Mouse (Mus musculus): Measurements from ENCODE around the gene Fgfr2. TPM values are rescaled to one million over a fixed set of nuclear protein-coding genes. Genes with fewer than 3 reads are reported as not detected.
A peak's percentile ranks its signal among the peaks of the same experiment; 100 is the strongest.

Gene Fgfr2
- 1 to 10 TPM; 1.1 to 1.9 (median 1.4) TPM for total RNA-seq (2022)

DNA sequence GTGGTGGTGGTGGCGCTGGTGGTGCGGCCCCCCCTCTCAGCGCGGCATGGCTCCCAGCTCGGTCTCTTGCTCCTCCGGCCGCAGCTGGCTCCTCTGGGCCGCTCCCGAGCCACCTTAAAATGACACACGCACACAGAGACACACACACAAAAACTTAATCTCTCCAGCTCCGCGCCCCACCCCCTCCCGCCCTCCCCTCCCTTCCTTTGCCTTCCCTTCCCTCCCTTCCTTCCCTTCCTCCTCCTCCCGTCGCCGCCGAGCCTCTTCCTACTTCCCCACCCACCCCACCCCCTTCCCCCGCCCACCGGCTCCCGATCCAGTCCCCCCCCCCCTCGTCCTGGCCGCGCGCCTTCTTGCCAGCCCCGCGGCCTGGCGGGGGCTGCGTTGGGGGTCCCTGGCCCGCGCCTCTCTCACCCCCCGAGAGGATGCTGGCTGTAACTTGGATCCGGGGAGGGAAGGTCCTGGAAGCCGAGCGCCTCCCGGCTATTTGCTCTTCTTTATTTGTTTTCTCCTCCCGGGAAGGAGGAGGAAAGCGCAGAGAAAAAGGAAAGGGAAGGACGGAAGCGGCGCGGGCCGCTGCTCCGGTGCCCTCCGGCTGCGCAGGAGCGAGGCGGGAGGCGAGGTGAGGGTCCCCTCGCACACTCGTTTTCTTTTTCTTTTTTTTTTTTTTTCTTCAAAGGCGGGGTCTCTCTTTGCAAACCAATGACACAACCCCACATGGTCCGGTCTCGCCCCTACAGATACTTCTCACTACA lies at the start of gene Fgfr2:
Gene Fgfr2, minus strand, starts transcription at position 107 of the 755 bp plus-strand sequence.
- peak; percentile 56 for DNase-seq (ENCODE audit: low spot score)

DNA sequence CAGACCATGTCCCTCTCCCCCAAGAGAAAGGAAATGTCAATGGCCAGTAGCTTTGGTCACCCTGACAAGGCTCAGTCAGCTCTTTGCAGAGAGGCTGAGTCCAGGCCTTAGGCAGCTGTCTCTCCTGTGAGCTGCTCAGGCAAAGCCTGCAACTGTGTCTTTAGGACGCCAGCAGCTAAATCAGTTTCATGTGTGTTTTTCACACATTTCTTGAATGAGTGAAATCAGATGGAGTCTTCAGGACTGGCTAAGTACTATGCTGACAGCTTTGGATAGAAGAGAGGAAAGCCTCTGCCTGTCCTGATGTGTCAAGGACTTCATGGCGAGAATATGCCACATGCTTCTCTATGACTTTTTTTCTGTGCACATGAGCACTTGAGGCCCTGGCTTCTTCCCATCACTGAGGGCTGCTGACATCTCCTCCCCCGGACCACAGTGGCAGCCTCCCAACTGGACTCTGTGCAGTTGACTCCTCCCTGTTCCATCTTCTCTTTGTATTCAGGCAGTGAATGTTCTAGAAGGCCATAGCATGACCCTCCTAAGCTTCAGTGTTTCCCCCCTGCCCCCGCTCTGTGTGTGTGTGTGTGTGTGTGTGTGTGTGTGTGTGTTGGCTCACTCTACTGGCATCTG lies 48.4 kb upstream of the Fgfr2 start:
- no peak for DNase-seq (ENCODE audit: low spot score)

DNA sequence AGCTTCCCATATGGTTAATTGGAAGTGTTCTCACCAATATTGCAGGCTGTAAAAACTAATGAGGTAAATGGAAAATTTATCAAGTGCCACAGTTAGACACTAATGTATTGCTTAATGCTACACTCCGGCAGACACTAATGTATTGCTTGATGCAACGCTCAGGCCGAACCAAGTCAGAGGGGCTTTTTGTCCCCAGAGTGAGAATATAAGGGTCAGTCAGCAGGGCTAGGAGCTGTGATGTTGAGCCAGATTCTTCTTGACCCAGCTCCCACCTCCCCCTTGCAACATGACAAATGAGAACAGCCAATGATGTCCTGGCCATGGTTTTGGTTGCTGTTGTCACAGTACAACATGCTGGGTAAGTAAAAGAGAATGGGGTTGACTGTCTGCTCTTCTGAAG lies 45.8 kb upstream of the Fgfr2 start:
- no peak for DNase-seq (ENCODE audit: low spot score)

DNA sequence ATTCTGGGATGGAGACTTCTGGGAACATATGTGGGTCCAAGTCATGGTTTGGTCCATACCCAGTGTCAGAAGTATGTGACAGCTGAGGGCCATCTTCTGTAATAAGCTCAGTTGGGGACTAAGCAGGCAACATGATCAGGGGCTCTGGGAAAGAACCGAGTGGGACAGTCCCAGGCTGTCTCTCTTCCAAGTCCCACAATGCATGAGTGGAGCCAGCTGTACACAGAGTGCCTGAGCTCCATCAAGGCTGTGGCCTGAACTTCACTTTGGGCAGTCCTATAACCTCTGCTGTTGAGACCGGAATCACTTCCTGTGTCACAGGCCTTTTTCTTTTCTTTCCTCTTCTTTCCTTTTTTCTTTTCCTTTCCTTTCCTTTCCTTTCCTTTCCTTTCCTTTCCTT lies 44.8 kb upstream of the Fgfr2 start:
- DNase-seq (ENCODE audit: low spot score), result no peak

DNA sequence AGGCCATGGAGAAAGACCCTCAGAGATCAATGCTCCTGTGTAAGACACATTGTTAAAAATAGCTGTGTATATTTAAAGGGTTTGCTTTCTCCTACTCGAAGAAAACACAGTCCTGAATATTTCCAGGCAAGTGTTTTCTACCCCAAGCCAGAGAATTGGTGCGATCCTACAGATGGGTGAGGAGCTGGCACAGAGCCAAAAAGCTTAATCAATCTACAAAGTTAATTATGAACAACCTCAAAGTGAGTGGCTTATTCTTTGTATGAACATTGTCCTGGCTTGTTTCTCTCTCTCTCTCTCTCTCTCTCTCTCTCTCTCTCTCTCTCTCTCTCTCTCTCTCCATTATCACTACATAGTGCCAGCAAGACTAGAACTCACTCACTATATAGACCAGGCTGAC lies 41.6 kb upstream of the Fgfr2 start:
- no peak for DNase-seq (ENCODE audit: low spot score)

DNA sequence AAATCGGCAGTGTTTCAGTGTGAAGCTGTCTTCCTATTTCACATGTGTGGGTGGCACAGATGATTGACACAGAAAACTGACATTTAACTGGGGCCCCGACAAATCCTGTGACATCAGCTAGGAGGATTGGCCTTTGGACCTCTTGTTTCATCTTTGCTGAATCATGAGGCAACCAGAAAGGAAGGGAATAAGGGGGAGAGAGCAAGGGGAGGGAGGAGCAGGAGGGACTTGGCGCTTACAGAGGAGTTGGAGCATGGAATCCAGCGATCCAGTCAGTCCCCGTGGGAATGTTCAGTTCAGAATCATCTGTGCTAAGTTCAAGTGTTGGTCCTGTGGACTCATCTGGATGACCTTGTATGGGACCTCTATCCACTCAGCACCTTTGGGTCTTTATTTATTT lies 39.9 kb upstream of the Fgfr2 start:
- peak; percentile 20 for DNase-seq (ENCODE audit: low spot score)

DNA sequence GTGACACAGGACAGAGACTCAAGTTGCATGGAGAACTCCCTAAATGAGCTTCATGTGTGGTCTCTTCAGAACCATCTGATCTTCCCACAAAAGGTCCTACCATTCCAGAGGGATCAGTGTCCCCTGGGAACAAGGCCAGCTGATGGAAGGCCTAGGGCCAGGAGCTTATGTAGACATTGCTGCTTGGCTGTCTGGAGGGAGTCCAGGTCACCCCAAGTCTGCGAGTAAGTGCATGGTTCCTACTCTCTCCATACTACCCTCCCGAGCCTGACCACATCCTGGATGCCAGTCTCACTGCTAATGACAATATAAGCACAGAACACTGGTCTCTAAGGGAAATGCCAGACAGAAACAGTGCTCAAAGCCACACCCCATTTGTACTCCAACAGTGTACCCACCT lies 39.0 kb upstream of the Fgfr2 start:
- DNase-seq (ENCODE audit: low spot score), result no peak

DNA sequence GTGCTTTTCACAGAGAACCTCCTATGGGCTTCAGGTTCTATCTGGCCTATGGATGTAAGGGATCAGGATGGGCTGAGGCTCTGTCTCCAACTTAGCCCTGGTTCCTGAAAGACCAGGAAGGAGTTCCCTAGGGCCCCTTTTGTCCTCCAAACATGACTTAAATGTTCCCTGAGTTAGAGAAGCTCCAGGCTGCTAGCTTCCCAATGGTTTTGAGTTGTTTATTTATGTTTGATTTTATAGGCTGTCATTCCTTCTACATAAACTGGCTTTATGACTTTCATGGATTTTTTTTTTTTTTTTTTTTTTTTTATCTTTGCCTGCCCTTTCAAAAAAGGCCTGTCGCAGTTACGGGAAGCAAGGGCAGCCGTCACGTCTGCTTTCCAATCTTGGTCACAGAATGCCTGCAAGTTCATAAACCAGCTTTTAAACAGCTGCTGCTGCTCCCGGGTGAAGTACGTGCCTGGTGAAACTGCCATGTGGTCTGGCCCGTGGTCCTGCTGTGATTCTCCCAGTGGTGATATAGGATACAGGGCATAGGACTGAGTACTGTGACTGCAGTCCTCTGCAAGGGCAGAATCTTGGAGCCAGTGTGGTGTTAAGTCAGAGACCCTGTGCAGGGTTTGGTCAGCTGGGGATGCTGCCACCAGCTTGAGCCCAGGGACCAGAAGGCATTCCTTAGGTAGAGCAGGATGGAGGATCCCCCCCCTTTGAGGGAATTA lies 38.4 kb upstream of the Fgfr2 start:
- DNase-seq (ENCODE audit: low spot score), result no peak

DNA sequence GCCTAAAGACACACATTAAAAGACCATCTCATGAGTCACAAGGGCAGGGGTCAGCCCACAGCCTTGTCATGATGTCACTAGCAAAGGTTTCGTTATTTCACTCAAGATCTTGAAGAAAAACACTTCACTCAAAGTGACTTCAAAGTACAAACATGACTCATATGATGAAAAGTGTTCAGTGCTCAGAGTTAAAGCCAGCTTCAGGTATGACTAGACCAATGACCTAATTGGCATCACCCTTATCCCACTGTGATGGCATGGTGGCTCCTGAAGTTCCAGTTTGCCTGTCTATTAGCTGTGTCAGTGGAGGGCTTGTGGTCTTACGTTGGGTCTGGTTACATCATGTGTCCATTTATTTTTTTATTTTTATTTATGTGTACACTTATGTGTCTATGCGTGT lies 36.4 kb upstream of the Fgfr2 start:
- DNase-seq (ENCODE audit: low spot score), result no peak

DNA sequence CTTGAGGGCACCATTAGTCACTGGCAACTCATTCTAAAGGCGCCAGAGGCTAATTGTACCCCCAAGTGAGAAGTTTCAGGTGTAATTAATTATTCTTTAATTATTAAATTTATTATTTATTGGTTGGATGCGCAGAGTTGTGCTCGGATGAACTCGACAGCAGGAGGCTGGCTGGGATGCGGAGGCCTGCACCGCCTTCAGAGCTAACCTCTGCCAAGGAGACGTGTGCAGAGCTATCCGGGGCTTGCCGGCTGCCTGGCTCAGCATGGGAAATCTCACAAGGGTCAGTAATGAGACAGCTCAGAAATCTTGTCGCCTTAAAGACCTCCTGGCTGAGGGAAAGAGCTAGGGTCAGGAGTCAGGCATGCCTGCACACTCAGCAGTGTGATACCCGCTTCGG lies 32.5 kb upstream of the Fgfr2 start:
- no peak for DNase-seq (ENCODE audit: low spot score)

DNA sequence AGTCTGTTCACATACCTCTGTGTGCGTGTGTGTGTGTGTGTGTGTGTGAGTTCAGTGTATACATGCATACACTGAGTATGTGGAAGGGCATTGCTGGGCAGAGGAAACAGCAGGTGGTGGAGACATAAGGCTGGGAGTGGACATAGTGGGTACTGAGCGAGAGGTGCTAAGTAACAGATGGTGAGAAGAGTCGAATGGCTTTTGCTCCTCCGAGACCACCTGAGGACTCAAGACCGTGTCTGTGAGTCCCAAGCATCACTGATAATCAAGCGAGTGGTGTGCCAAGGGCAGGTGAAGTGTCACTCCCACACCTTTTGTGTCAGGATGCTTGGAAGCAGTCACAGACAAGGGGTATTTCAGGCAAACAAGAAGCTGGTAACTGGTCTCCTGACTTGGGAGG lies 31.7 kb upstream of the Fgfr2 start:
- no peak for DNase-seq (ENCODE audit: low spot score)

DNA sequence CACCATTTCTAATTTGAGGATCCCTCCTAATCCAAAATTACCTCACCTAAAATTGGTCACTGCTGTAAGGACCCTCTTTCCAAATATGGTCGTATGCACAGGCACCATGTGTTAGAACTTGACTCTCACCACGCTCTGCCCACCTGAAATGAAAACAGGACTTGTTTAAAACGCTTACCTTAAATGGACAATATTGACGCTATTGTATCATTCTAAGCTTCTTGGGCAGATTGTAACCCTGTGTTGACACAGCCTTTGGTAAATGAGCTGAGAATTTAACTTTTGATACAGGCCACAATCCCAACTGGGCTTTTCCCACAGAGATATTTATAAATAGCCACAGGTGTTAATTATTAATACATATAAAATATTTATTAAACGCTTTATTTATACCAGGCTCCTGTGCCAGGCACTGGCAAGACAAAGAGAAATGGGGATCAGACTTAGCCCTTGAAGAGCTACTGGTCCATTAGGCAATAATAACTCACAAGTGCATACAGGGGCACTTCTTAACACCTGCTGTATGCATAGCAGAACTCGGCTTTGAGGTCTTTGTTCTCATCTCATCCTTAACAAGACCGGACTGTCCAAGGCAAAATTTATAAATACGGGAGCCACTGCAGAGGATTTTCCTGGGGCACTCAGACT lies 16.7 kb upstream of the Fgfr2 start:
- no peak for DNase-seq (ENCODE audit: low spot score)

DNA sequence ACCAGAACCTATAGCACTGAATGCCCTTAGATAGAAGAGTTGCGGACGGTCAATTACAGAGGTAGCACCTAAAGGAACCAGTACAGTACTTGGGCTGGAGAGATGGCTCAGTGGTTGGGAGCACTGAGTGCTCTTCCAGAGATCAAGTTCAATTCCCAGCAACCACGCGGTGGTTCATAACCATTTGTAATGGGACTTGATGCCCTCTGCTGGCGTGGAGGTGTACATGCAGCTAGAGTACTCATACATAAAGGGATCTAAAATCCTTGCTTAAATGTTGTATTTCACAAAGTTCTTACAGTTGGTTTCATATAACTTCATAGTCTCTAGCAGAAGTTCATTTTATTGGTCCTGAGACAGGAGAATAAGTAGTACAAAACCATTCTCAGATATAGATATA lies 10.4 kb upstream of the Fgfr2 start:
- DNase-seq (ENCODE audit: low spot score), result no peak

DNA sequence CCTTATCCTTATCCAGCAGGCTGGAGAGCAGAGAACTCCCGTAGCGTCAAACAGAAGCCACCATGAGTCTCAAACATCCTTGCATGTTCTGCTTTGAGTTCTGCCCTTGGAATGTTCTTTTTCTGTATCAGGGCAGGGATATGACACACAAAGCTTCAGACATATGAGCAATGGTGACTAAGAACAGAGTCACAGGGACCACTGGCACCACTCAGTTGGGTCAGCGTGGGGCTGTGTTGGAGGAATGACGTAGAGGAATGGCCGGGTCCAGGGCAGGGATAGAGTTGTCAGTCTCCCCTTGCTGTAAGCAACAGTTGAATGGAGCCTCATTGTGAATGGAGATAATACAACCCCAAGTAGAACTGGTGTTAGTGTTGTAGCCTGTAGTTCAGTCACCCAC lies 9.6 kb upstream of the Fgfr2 start:
- DNase-seq (ENCODE audit: low spot score), result no peak

DNA sequence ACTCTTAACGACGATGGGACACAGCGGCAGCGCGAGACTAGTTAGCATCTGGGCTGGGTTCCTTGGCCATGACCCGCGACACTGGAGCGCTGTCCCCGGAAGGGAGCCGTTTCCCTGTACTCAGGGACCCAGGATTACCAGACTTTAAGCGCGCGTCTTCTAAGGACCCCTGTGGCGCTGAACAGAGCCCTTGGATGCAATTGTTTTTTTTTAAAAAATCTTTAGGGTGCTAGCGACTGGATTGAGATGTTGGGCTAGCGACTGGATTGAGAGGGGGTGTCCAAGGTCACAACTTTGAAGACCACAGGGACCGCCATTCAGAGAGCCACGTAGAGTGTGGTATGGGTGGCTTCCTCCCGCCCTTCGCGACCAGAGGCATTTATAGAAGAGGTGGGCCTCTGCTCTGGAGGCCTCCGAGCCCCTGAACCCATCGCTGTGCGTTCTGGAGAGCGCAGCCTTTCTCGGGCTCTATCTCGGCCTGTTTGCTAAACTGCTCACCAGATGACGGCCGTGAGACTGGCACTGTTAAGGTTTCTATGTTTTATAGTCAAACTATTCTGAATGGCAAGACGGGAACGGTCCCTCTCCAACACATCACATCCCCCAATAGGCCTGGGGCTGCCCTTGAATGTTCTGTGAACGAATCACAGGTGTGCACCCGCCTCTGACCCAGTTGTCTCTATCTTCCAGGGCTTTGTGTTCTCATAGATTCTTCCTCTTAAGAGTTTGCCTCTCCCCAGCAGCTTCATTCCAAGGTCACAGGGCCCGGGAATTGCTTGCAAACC lies 1.7 kb upstream of the Fgfr2 start:
- no peak for DNase-seq (ENCODE audit: low spot score)

DNA sequence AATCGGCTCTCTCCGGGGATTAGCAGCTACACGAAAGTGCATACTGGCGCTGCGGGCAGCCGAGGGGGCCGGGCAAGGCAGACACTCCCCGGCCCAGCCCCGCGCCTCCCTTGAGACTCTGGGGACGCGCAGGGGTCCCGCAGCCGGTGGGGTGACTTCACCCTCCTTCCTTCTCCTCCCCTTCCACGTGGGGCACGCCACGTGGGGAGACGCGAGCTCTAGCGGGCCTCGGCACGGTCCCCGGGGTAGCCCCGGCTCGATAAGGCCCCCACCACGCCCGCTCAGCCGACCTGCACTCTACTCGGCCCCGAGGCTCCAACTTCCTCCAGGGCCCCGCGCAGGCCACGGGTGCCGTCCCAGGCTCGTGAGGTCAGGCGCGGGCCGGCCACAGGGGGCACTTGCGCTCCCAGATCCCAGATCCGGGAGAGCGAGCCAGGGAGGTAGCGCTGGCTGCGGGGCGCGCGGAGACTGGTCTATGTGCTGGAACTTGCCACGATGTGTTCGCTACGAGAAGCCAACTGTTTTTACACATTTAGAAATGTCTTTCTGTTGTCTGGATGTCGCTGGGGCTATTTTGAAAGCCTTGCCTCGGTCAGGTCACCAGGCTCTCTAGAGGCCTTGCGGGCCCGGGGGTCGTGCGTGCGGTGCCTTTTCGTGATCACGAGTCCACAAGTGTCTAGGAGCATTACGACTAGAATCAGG lies 1.0 kb upstream of the Fgfr2 start, which contains the start of gene Ctbp2:
Gene Ctbp2, minus strand, starts transcription at position 356 of the 702 bp plus-strand sequence.
- peak; percentile 79 for DNase-seq (ENCODE audit: low spot score)

DNA sequence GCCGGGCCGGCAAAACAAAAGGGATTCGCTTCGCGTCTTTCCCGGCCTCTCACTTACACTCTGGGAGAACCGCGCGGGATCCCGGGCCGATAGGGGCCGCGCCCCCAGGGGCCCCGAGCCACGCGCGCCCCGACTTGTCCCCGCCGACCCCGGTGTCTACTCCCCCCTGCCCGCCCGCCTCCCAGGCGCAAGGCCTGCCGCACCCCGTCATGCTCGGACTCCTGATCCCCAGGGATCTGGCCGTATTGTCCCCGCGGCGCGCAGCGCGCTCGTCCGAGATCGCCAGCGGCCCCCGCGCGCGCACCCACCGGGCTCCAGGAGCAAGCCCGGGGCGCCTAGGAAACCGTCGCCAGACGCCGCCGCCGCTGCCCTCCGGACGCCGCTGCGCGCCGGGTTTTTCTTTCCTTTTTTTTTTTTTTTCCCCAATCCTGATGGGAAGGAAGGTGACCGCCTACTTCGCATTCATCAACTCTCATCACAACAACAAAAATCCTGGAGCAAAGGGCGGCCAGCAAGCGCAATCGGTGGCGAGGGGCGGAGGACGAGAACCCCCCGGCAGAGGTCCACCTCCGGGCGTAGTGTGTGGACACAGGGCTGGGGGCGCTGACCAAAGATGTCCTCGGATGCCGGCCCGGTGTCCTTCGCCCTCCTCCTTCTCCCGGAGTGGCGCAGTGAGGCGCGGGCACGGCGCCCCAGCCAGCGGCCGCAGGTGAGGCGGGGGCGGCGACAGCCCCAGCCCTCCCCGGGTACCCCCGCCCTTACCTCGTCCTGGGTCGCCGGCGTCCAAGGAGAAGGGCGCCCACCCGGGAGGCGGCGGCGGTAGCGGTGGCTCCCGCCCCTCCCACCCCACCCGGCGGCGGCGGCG lies 539 bp downstream of the Fgfr2 start:
- DNase-seq (ENCODE audit: low spot score), result peak; percentile 39

DNA sequence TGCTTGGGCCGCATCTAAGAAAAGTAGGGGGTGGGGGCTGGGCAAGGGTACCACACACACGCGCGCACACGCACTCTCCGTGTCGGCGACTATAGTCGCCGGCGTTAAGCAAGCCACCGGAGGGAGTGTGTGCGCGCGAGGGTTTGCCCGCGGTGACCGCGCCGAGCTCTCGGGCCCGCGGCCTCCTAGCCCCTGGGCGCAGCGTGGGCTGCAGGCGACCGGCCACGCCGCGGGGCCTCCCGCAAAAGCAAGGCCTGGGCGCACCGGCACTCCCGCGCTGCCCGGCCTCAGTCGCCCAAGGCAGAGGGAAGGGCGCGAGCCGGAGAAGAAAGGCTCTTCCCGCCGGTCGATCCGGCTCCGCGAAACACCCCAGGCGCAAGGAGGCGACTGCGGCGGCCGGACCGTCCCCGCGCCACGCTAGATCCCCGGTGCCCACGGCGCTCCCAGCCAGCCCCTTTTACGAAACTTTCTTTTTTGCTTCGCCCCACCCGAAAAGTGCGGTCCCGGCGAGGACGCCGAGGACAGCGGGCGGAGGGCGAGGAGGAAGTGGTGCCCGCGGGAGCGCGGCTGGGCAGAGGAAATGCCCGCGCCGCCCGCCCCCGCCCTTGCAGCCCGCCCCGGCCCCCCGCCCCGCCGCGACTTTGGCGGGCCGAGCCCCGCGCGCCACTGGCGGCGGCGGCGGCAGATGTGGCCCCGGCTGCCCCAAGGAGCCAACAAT lies 1.3 kb downstream of the Fgfr2 start:
- DNase-seq (ENCODE audit: low spot score), result peak; percentile 19

DNA sequence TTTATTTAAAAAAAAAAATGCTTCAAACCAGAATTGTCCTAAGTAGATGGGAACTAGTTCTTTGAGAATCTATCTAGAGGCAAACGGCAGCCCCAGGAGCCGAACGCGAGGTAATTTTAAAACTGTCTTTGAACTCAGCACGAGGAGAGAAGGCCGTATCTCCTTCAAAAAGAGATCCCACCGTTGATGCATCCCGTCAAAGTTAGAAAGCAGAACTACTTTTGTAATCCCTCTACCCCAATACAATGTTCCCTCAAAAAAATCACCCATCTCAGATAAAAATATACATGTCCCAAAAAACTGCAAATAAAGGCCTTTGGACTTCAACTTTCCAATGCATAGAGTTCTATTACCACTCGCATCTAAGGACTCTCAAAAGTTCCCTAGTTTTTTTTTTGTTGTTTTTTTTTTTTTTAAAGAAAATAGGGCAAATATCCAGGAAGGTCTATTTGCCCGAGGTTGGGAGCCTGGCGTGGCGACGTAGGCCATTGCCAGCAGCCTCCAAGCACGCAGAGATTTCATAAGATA lies 2.0 kb downstream of the Fgfr2 start:
- DNase-seq (ENCODE audit: low spot score), result no peak
